Mouse (Mus musculus): ENCODE data around the gene Nprl3. TPM values are rescaled to one million over a fixed set of nuclear protein-coding genes. Genes with fewer than 3 reads are reported as not detected.

Gene Nprl3
- polyA plus RNA-seq, 1 experiment from 2014 or later, result 31.0 TPM

DNA sequence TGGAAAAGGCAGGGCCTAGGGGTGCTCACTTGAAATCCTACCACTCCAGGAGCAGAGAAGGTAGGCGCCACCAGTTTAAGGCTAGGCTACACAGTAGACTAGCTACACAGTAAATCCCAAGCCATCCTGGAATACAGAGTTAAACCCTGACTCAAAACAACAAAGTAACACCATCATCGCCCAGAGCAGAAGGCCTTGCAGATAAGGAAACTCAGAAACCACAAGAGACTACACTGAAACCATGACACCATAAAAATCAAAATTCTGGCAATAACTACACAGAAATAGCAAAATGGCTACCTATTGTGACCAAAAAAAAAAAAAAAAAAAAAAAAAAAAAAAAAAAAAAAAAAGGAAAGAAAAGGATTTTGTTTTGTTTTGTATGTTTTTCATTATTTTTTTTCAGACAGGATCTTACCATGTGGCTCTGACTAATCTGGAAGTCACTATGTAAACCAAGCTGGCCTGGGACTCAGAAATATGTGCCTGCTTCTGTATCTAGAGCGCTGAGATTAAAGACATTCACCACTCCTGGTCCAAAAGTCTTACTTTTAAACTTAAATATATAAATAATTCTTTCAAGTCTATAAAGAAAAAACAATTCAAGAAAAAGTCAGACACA is 2.3 kb downstream of the Nprl3 start:
- Histone ChIP-seq H3K9ac (ENCODE audit: low read depth, low read length) (peak overlapping the region; percentile 42; the same call in 1 of the 2 replicates), H3K27me3 (replicated peaks; ENCODE audit: control insufficient read depth, insufficient read depth, low read length) (no peaks in the 10 kb centered on the region), H3K4me1 (replicated peaks; ENCODE audit: control insufficient read depth, insufficient read depth, low read length) (peaks cover 44% of the 10 kb centered on the region), H3K9me3 (ENCODE audit: control insufficient read depth, low read length) (no peaks in the 10 kb centered on the region), H3K4me2 (peak overlapping the region; percentile 45), H3K36me3 (ENCODE audit: control insufficient read depth, insufficient read depth, low read length) (peaks cover 3% of the 10 kb centered on the region; the same call in 1 of the 2 replicates), H3K4me3 (ENCODE audit: low read depth, low read length) (0 out of 2 replicates have a peak overlapping the region, but pooled peaks have one; percentile 5), H3K27ac (ENCODE audit: low read depth, low read length) (peak overlapping the region; percentile 88)
- DNase-seq (ENCODE audit: low spot score) (no peak), ATAC-seq (replicated peaks; ENCODE audit: low FRiP score) (peak; percentile 73)
- 57% methylated on average over 3 of the region's 3 CpGs for whole genome bisulfite sequencing

DNA sequence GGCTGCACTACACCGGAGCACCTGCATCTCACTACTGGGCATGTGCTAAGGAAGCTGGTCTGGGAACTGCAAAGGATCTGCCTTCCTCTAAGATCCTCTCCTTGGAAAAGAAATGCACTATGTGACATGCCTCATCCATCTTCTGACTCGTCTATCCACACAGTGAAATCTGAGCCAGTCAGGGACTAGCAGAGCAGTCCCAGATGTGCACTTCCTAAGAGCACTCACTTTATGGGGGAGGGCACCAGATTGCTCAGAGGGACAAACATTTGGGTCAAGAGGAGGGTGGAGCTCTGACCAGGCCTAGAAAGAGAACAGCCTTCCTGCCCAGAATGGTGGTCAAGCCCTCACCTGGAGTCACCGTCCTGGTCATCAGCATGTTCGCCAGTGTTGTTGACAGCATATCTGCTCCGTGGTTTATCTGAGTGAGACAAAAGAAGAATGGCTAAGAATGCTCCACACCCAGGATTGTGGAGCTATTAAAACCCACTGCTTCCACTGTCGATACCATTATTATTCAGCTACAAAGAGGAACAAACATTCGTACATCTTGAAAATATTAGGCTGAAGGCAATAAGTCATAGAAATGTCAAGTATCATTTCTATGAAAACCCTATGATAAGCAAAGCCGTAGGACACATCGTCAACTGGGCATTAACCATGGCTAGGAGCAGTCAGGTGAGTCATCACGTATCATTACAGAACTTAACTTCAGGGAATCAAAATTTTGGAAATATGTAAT is 4.7 kb downstream of the Nprl3 start:
- 73% methylated on average over 10 of the region's 10 CpGs for WGBS
- ATAC-seq (replicated peaks; ENCODE audit: low FRiP score) (no peak), DNase-seq (ENCODE audit: low spot score) (no peak)
- no peaks in the 10 kb centered on the region for H3K9me3 ChIP-seq (ENCODE audit: control insufficient read depth, low read length)
- H3K27me3 ChIP-seq (replicated peaks; ENCODE audit: control insufficient read depth, insufficient read depth, low read length), result no peaks in the 10 kb centered on the region
- 0 out of 2 replicates have a peak overlapping the region, but pooled peaks have one; percentile 3 for H3K9ac ChIP-seq (ENCODE audit: low read depth, low read length)
- H3K4me2 ChIP-seq, result no peak overlapping the region
- H3K27ac ChIP-seq (ENCODE audit: low read depth, low read length), result peak overlapping the region; percentile 77
- no peak overlapping the region for H3K4me3 ChIP-seq (ENCODE audit: low read depth, low read length)
- H3K36me3 ChIP-seq (ENCODE audit: control insufficient read depth, insufficient read depth, low read length), result peaks cover 3% of the 10 kb centered on the region; the same call in 1 of the 2 replicates
- peaks cover 28% of the 10 kb centered on the region for H3K4me1 ChIP-seq (replicated peaks; ENCODE audit: control insufficient read depth, insufficient read depth, low read length)

DNA sequence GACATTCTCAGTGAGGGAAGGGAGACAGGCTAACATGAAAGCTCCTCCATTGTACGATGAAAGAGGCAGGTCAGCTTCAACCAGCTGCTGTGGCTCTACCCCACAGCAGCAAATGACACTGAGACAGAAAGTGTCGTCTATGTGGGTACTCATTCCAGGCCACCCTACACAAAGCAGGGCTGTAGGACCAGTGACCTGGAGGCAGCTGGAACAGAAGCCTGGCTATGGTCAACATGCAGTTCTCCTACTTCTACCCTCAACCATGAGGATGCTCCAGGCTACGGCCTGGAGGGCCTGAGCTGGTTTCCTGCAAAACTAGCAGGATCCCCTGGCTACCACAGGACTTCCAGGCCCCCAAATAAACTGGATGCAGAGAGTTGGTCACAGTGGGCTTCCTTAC is 10.9 kb downstream of the Nprl3 start:
- Histone ChIP-seq H3K4me1 (replicated peaks; ENCODE audit: control insufficient read depth, insufficient read depth, low read length) (peaks cover 23% of the 10 kb centered on the region), H3K36me3 (ENCODE audit: control insufficient read depth, insufficient read depth, low read length) (peaks cover 3% of the 10 kb centered on the region; the same call in 1 of the 2 replicates), H3K9me3 (ENCODE audit: control insufficient read depth, low read length) (no peaks in the 10 kb centered on the region), H3K9ac (ENCODE audit: low read depth, low read length) (peak overlapping the region; percentile 41), H3K4me2 (peak overlapping the region; percentile 44), H3K27me3 (replicated peaks; ENCODE audit: control insufficient read depth, insufficient read depth, low read length) (no peaks in the 10 kb centered on the region), H3K4me3 (ENCODE audit: low read depth, low read length) (no peak overlapping the region), H3K27ac (ENCODE audit: low read depth, low read length) (peak overlapping the region; percentile 93)
- ATAC-seq (replicated peaks; ENCODE audit: low FRiP score) (no peak; the same call in 1 of the 2 replicates), DNase-seq (ENCODE audit: low spot score) (no peak)
- WGBS, result 67% methylated on average over 3 of the region's 3 CpGs

DNA sequence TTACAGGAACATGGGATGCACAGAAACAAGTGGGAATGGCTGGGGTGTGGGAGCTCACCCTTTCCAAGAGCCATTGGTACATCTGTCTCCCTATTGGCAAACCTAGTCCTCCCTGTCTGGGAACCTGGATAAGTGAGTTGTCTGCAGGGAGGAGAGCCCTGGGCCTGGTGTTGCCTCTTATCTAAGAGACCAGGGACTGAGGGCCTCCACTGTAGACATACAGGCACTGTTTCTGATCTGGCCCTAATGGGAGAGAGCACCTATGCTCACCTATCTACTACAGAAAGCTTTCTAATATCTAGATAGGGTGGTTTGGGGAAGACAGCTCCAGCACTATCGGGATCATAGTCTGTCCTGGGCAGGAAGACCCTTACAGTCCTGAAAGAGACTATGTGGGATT is 11.4 kb downstream of the Nprl3 start:
- DNase-seq (ENCODE audit: low spot score) (no peak), ATAC-seq (replicated peaks; ENCODE audit: low FRiP score) (peak; percentile 100)
- H3K4me1 ChIP-seq (replicated peaks; ENCODE audit: control insufficient read depth, insufficient read depth, low read length), result peaks cover 27% of the 10 kb centered on the region
- peak overlapping the region; percentile 48 for H3K4me2 ChIP-seq
- H3K9me3 ChIP-seq (ENCODE audit: control insufficient read depth, low read length), result no peaks in the 10 kb centered on the region
- 57% methylated on average over 1 of the region's 1 CpGs for WGBS
- H3K4me3 ChIP-seq (ENCODE audit: low read depth, low read length), result no peak overlapping the region
- no peaks in the 10 kb centered on the region for H3K27me3 ChIP-seq (replicated peaks; ENCODE audit: control insufficient read depth, insufficient read depth, low read length)
- H3K36me3 ChIP-seq (ENCODE audit: control insufficient read depth, insufficient read depth, low read length), result peaks cover 2% of the 10 kb centered on the region; the same call in 1 of the 2 replicates
- peak overlapping the region; percentile 93 for H3K27ac ChIP-seq (ENCODE audit: low read depth, low read length)
- H3K9ac ChIP-seq (ENCODE audit: low read depth, low read length), result peak overlapping the region; percentile 54

DNA sequence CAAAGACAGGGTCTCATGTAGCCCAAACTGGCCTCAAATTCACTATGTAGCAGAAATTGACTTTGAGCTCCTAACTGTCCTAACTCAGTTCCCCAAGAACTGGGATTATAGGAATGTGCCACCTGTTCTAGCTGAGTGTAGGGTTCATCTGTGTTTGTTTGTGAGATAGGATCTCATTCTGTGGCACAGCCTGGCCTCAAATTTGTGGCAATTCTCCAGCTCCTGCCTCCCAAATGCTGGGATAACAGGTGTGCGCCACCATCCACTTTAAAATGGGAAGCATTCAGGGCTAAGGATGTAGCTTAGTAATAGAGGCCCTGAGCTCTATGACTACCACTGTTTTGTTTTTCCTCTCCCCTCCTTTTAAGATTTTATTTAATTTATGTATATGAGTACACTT is 14.4 kb downstream of the Nprl3 start:
- Histone ChIP-seq H3K9ac (ENCODE audit: low read depth, low read length) (no peak overlapping the region), H3K36me3 (ENCODE audit: control insufficient read depth, insufficient read depth, low read length) (peaks cover 8% of the 10 kb centered on the region), H3K4me3 (ENCODE audit: low read depth, low read length) (no peak overlapping the region), H3K4me1 (replicated peaks; ENCODE audit: control insufficient read depth, insufficient read depth, low read length) (peaks cover 39% of the 10 kb centered on the region), H3K9me3 (ENCODE audit: control insufficient read depth, low read length) (no peaks in the 10 kb centered on the region), H3K27ac (ENCODE audit: low read depth, low read length) (peak overlapping the region; percentile 47), H3K4me2 (no peak overlapping the region), H3K27me3 (replicated peaks; ENCODE audit: control insufficient read depth, insufficient read depth, low read length) (no peaks in the 10 kb centered on the region)
- no peak for ATAC-seq (replicated peaks; ENCODE audit: low FRiP score)
- 97% methylated on average over 1 of the region's 1 CpGs for WGBS
- DNase-seq (ENCODE audit: low spot score), result no peak

DNA sequence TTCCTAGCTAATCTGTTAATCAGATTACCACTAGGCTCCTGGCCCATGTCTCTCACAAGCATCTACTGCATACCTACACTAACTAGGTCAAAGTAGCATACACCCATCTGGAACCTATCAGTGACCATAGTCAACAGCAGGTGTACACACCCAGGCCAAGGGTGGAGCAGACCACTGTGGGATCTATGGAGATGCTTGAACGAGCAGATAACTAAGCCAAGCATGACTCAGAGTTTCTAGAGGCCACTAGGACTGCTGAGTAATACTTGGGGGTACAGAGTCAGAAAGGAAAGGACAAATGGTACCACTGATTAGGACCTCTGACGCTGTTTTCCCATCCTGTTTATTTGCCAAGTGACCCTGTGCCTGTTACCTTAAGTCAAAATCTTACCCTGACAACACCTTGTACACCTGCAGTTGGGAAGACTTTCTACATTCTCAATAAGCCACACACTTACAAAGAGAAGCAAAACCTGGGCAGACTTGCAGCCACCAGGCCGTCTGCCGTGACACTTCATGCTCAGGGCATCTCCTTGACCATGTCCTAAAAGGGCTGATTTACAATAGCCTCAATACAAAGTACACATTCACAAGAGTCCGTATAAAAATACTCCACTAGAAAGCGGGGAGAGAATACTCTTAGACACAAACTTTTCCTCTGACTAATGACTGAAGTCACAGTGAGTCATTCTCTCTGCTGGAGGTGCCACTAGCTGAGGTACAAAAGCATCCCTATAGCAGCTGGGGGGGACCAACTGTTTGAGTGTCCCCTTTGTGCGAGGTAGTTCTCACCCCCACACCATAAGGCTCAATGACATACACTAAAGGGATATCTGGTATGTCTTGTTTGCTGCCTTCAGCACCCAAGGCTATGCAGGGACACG is 16.4 kb downstream of the Nprl3 start:
- H3K36me3 ChIP-seq (ENCODE audit: control insufficient read depth, insufficient read depth, low read length), result peaks cover 11% of the 10 kb centered on the region
- peak overlapping the region; percentile 30 for H3K4me2 ChIP-seq
- peaks cover 37% of the 10 kb centered on the region for H3K4me1 ChIP-seq (replicated peaks; ENCODE audit: control insufficient read depth, insufficient read depth, low read length)
- peak overlapping the region; percentile 55 for H3K9ac ChIP-seq (ENCODE audit: low read depth, low read length)
- WGBS, result 67% methylated on average over 8 of the region's 8 CpGs
- H3K27me3 ChIP-seq (replicated peaks; ENCODE audit: control insufficient read depth, insufficient read depth, low read length), result no peaks in the 10 kb centered on the region
- peak; percentile 98 for ATAC-seq (replicated peaks; ENCODE audit: low FRiP score)
- no peak overlapping the region for H3K4me3 ChIP-seq (ENCODE audit: low read depth, low read length)
- DNase-seq (ENCODE audit: low spot score), result no peak
- peak overlapping the region; percentile 92 for H3K27ac ChIP-seq (ENCODE audit: low read depth, low read length)
- no peaks in the 10 kb centered on the region for H3K9me3 ChIP-seq (ENCODE audit: control insufficient read depth, low read length)

DNA sequence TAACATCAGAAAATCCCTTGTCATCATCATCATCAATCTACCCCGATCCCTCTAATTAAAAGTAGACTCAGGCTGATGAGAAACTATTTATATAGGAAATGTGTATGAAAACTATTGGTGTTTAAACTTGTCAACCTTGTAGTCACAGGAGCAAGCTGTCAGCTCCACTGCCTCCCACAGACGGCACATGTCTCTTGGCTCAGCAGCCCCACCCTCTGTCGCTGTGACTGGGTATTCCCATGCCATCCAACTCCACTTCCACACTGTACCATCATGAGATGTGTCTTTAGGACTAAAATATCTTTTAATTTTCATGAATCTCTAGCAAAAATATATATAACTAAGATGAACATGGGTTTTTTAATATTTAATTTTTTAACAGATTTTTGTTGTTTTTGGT is 19.2 kb downstream of the Nprl3 start:
- Histone ChIP-seq H3K9ac (ENCODE audit: low read depth, low read length) (no peak overlapping the region), H3K27me3 (replicated peaks; ENCODE audit: control insufficient read depth, insufficient read depth, low read length) (no peaks in the 10 kb centered on the region), H3K4me1 (replicated peaks; ENCODE audit: control insufficient read depth, insufficient read depth, low read length) (peaks cover 47% of the 10 kb centered on the region), H3K4me3 (ENCODE audit: low read depth, low read length) (no peak overlapping the region), H3K9me3 (ENCODE audit: control insufficient read depth, low read length) (no peaks in the 10 kb centered on the region), H3K36me3 (ENCODE audit: control insufficient read depth, insufficient read depth, low read length) (peaks cover 11% of the 10 kb centered on the region), H3K4me2 (no peak overlapping the region), H3K27ac (ENCODE audit: low read depth, low read length) (peak overlapping the region; percentile 78; the same call in 1 of the 2 replicates)
- 78% methylated on average over 3 of the region's 3 CpGs for WGBS
- no peak for ATAC-seq (replicated peaks; ENCODE audit: low FRiP score)
- no peak for DNase-seq (ENCODE audit: low spot score)

DNA sequence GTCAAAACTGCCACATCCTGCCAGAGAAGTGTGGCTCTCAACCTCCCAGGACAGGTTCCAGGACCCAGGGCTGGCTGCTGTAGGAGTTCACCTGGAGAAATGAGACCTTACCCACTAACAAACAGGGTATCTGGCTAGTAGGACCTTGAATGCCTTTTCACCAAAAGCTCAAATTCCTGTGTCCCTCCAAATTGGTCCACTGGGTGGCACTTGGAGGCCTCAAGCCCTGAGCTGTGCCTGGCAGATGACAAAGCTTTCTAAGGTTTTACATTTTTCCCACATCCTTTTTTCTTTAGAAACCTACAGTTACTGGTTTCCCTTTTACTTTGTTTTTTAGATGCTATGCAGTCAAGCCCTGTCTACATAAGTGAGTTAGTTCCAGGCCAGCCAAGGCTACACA is 20.4 kb downstream of the Nprl3 start:
- Histone ChIP-seq H3K27ac (ENCODE audit: low read depth, low read length) (peak overlapping the region; percentile 78), H3K36me3 (ENCODE audit: control insufficient read depth, insufficient read depth, low read length) (peaks cover 9% of the 10 kb centered on the region), H3K9ac (ENCODE audit: low read depth, low read length) (0 out of 2 replicates have a peak overlapping the region, but pooled peaks have one; percentile 31), H3K27me3 (replicated peaks; ENCODE audit: control insufficient read depth, insufficient read depth, low read length) (no peaks in the 10 kb centered on the region), H3K4me3 (ENCODE audit: low read depth, low read length) (no peak overlapping the region), H3K9me3 (ENCODE audit: control insufficient read depth, low read length) (no peaks in the 10 kb centered on the region), H3K4me1 (replicated peaks; ENCODE audit: control insufficient read depth, insufficient read depth, low read length) (peaks cover 58% of the 10 kb centered on the region), H3K4me2 (no peak overlapping the region)
- ATAC-seq (replicated peaks; ENCODE audit: low FRiP score) (no peak), DNase-seq (ENCODE audit: low spot score) (no peak)
